Mouse (Mus musculus): ENCODE results near the gene Reep1. TPM values are rescaled to one million over a fixed set of nuclear protein-coding genes. Genes with fewer than 3 reads are reported as not detected.

Reep1 gene
- polyA plus RNA-seq, 1 experiment from 2014 or later = 13.4 TPM

- WGBS = 50% methylated on average over 5 of the region's 5 CpGs
- Histone ChIP-seq H3K27me3 (replicated peaks; ENCODE audit: insufficient read depth, low read length) (no peaks in the 10 kb centered on the region), H3K4me1 (ENCODE audit: insufficient read depth, low read depth, low read length) (peaks cover 4% of the 10 kb centered on the region; the same call in 1 of the 2 replicates), H3K36me3 (ENCODE audit: insufficient read depth, low read length) (no peaks in the 10 kb centered on the region), H3K9ac (replicated peaks; ENCODE audit: low read depth) (no peak overlapping the region), H3K27ac (ENCODE audit: low read length) (no peak overlapping the region), H3K4me2 (replicated peaks; ENCODE audit: low read depth, low read length) (no peak overlapping the region), H3K9me3 (ENCODE audit: low read length) (no peaks in the 10 kb centered on the region), H3K4me3 (ENCODE audit: low read depth, low read length) (no peak overlapping the region)
- DNase-seq (ENCODE audit: low spot score) = peak; percentile 53
- peak; percentile 33; the same call in 1 of the 2 replicates for ATAC-seq
- no peak for TF ChIP-seq CTCF (IDR thresholded peaks at IDR 0.05)
- no peak for TF ChIP-seq EP300 (IDR thresholded peaks at IDR 0.05)
Observed at GRCm38 (mm10) chr6:71715006-71715405, 7.6 kb downstream of the Reep1 start.

GRCm38 (mm10) chr6:71716434-71716833 is 9.1 kb downstream of the Reep1 start:
- Histone ChIP-seq H3K4me3 (ENCODE audit: low read depth, low read length) (no peak overlapping the region), H3K4me1 (ENCODE audit: insufficient read depth, low read depth, low read length) (peaks cover 4% of the 10 kb centered on the region; the same call in 1 of the 2 replicates), H3K9ac (replicated peaks; ENCODE audit: low read depth) (no peak overlapping the region), H3K36me3 (ENCODE audit: insufficient read depth, low read length) (no peaks in the 10 kb centered on the region), H3K4me2 (replicated peaks; ENCODE audit: low read depth, low read length) (no peak overlapping the region), H3K27ac (ENCODE audit: low read length) (no peak overlapping the region), H3K9me3 (ENCODE audit: low read length) (no peaks in the 10 kb centered on the region), H3K27me3 (replicated peaks; ENCODE audit: insufficient read depth, low read length) (no peaks in the 10 kb centered on the region)
- DNase-seq (ENCODE audit: low spot score) = no peak
- no peak for TF ChIP-seq CTCF (IDR thresholded peaks at IDR 0.05)
- ATAC-seq = no peak
- 97% methylated on average over 5 of the region's 5 CpGs for WGBS

GRCm38 (mm10) chr6:71718322-71718721 is 11.0 kb downstream of the Reep1 start:
- Histone ChIP-seq H3K27me3 (replicated peaks; ENCODE audit: insufficient read depth, low read length) (no peaks in the 10 kb centered on the region), H3K4me3 (ENCODE audit: low read depth, low read length) (no peak overlapping the region), H3K27ac (ENCODE audit: low read length) (no peak overlapping the region), H3K9ac (replicated peaks; ENCODE audit: low read depth) (no peak overlapping the region), H3K36me3 (ENCODE audit: insufficient read depth, low read length) (no peaks in the 10 kb centered on the region), H3K4me2 (replicated peaks; ENCODE audit: low read depth, low read length) (no peak overlapping the region), H3K9me3 (ENCODE audit: low read length) (no peaks in the 10 kb centered on the region), H3K4me1 (ENCODE audit: insufficient read depth, low read depth, low read length) (peaks cover 4% of the 10 kb centered on the region; the same call in 1 of the 2 replicates)
- ATAC-seq (no peak), DNase-seq (ENCODE audit: low spot score) (no peak)
- WGBS = 52% methylated on average over 2 of the region's 2 CpGs
- TF ChIP-seq EP300 (IDR thresholded peaks at IDR 0.05) (no peak), CTCF (IDR thresholded peaks at IDR 0.05) (no peak)

GRCm38 (mm10) chr6:71719302-71719701 is 11.9 kb downstream of the Reep1 start:
- ATAC-seq (no peak), DNase-seq (ENCODE audit: low spot score) (no peak)
- Histone ChIP-seq H3K4me2 (replicated peaks; ENCODE audit: low read depth, low read length) (no peak overlapping the region), H3K9ac (replicated peaks; ENCODE audit: low read depth) (no peak overlapping the region), H3K4me1 (ENCODE audit: insufficient read depth, low read depth, low read length) (peaks cover 4% of the 10 kb centered on the region; the same call in 1 of the 2 replicates), H3K4me3 (ENCODE audit: low read depth, low read length) (no peak overlapping the region), H3K9me3 (ENCODE audit: low read length) (no peaks in the 10 kb centered on the region), H3K36me3 (ENCODE audit: insufficient read depth, low read length) (no peaks in the 10 kb centered on the region), H3K27ac (ENCODE audit: low read length) (no peak overlapping the region), H3K27me3 (replicated peaks; ENCODE audit: insufficient read depth, low read length) (no peaks in the 10 kb centered on the region)
- TF ChIP-seq CTCF (IDR thresholded peaks at IDR 0.05) (no peak), EP300 (IDR thresholded peaks at IDR 0.05) (no peak)
- WGBS = 78% methylated on average over 4 of the region's 4 CpGs

- H3K4me1 ChIP-seq (ENCODE audit: insufficient read depth, low read depth, low read length) = no peaks in the 10 kb centered on the region
- 27% methylated on average over 2 of the region's 2 CpGs for WGBS
- no peak overlapping the region for H3K27ac ChIP-seq (ENCODE audit: low read length)
- ATAC-seq (no peak), DNase-seq (ENCODE audit: low spot score) (no peak)
- no peaks in the 10 kb centered on the region for H3K27me3 ChIP-seq (replicated peaks; ENCODE audit: insufficient read depth, low read length)
- no peak overlapping the region for H3K9ac ChIP-seq (replicated peaks; ENCODE audit: low read depth)
- H3K4me2 ChIP-seq (replicated peaks; ENCODE audit: low read depth, low read length) = no peak overlapping the region
- no peaks in the 10 kb centered on the region for H3K36me3 ChIP-seq (ENCODE audit: insufficient read depth, low read length)
- no peak for TF ChIP-seq CTCF (IDR thresholded peaks at IDR 0.05)
- no peak for TF ChIP-seq EP300 (IDR thresholded peaks at IDR 0.05)
- H3K9me3 ChIP-seq (ENCODE audit: low read length) = no peaks in the 10 kb centered on the region
- H3K4me3 ChIP-seq (ENCODE audit: low read depth, low read length) = no peak overlapping the region
Observed at GRCm38 (mm10) chr6:71722988-71723387, 15.6 kb downstream of the Reep1 start.

- TF ChIP-seq EP300 (IDR thresholded peaks at IDR 0.05) (no peak), CTCF (IDR thresholded peaks at IDR 0.05) (no peak)
- WGBS = 56% methylated on average over 4 of the region's 4 CpGs
- Histone ChIP-seq H3K27ac (ENCODE audit: low read length) (no peak overlapping the region), H3K4me3 (ENCODE audit: low read depth, low read length) (no peak overlapping the region), H3K27me3 (replicated peaks; ENCODE audit: insufficient read depth, low read length) (no peaks in the 10 kb centered on the region), H3K9ac (replicated peaks; ENCODE audit: low read depth) (no peak overlapping the region), H3K4me1 (ENCODE audit: insufficient read depth, low read depth, low read length) (no peaks in the 10 kb centered on the region), H3K9me3 (ENCODE audit: low read length) (no peaks in the 10 kb centered on the region), H3K36me3 (ENCODE audit: insufficient read depth, low read length) (no peaks in the 10 kb centered on the region), H3K4me2 (replicated peaks; ENCODE audit: low read depth, low read length) (no peak overlapping the region)
- ATAC-seq (no peak), DNase-seq (ENCODE audit: low spot score) (no peak)
Observed at GRCm38 (mm10) chr6:71723555-71723954, 16.2 kb downstream of the Reep1 start.

- ATAC-seq = no peak; the same call in 1 of the 2 replicates
- Histone ChIP-seq H3K4me2 (replicated peaks; ENCODE audit: low read depth, low read length) (no peak overlapping the region), H3K27me3 (replicated peaks; ENCODE audit: insufficient read depth, low read length) (no peaks in the 10 kb centered on the region), H3K9me3 (ENCODE audit: low read length) (no peaks in the 10 kb centered on the region), H3K4me1 (ENCODE audit: insufficient read depth, low read depth, low read length) (no peaks in the 10 kb centered on the region), H3K9ac (replicated peaks; ENCODE audit: low read depth) (no peak overlapping the region), H3K4me3 (ENCODE audit: low read depth, low read length) (no peak overlapping the region), H3K27ac (ENCODE audit: low read length) (no peak overlapping the region), H3K36me3 (ENCODE audit: insufficient read depth, low read length) (no peaks in the 10 kb centered on the region)
- DNase-seq (ENCODE audit: low spot score) = no peak
- 78% methylated on average over 7 of the region's 7 CpGs for WGBS
- TF ChIP-seq CTCF (IDR thresholded peaks at IDR 0.05) = no peak
- no peak for TF ChIP-seq EP300 (IDR thresholded peaks at IDR 0.05)
Observed at GRCm38 (mm10) chr6:71726710-71727109, 19.3 kb downstream of the Reep1 start.

All from lung, postnatal 0 days (tissue).